Mouse (Mus musculus) pancreas, adult 10 weeks (tissue): Measurements from ENCODE around the gene Zfp384. TPM values are rescaled to one million over a fixed set of nuclear protein-coding genes. Genes with fewer than 3 reads are reported as not detected.

Experiments
- polyA plus RNA-seq: library from polyadenylated mRNA; stranded (reverse); fragments of 350-450 nt; fragmentation: Illumina TruSeq; extraction: RNeasy Lipid Tissue Mini Kit (QIAGEN cat#74804); gene quantifications from one replicate; pipeline ENCODE4 v1.2.3, GENCODE M21; 2015; ENCODE audit warnings: low read depth, low replicate concordance; ENCODE audit not compliant: insufficient read depth

Gene Zfp384
- 19.0 TPM for polyA plus RNA-seq

DNA sequence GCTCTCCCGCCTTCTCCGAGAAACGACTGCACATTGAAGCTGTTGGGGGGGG lies at the start of gene Zfp384:
Gene Zfp384, plus strand, starts transcription at position 17 of the 52 bp plus-strand sequence.

DNA sequence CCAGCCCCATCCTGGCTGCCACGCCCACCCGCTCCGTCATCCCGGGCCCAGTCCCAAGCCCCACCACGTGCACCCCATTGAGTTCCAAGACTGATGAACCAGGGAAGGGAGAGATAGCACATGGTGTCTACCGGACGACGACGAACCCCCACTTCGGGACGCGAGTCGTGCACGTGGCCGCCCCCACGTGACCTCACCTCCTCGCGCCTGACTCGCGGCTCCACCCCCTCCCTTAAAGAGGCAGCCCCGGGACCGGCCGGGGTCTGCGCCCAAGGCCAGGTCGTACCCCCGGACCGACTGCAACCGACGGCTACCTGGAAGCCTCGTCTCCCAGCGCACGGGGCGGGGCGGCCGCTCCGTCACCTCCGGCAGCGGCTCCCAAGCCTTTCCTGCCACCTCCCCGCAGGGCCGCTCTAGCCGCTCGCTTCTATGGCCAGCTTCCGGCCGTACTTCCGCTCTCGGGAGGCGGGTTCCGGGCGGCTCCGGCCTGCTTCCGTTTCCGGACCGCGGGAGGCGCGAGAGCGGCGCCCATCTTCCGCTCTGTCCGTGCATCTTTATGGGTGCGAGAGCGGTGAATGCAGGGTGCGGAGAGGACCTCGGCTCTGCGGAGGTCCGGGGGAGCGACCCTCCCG lies 43.7 kb upstream of the Zfp384 start, which contains the start of gene Cops7a:
Gene Cops7a, minus strand, starts transcription at position 451 of the 632 bp plus-strand sequence.

DNA sequence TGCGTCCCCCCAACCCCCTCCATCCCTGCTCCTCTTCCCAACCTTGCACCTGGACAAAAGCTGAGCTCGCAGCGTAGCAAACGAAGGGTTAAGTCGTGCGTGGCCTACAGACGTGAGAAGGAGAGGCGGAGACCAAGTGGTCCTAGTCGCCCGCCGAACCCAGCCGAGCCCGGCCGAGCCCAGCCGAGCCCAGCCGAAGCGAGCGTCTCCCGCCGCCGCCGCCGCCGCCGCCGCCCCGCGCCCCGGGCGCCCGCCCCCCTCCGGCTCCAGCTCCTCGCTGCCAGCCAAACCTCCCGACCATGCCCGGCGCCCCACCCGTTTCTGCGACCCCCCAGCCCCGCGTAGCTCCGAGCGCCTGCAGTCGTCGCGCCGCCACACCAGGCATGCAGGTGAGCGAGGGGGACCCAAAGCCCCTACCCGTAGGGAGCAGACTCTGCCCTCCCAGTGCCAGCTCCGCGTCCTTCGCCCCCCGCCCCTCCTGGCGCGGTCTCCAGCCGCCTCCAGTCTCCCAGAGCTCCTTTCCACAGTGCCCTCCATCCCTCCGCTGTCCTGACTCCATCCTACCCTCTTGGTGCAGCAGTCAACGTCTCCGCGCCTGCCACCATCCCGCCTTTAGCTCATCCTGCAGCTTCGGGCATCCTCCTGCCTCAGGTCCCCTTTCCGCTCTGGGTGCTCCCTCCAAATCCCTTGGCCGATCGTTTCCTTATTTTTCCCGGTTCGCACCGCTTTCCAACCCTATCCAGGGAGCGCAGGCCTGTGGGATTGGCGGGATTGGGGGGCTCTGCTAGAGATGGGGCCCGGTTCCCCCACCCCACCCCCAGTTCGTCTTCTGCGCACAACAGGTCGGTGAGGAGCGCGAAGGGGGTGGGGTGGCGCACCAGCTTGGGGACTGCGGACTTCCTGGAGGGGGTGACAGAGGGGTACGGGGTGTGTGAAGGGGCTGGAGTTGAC lies 12.1 kb upstream of the Zfp384 start, which contains the start of gene Pianp:
Gene Pianp, plus strand, starts transcription at position 144 of the 951 bp plus-strand sequence.

DNA sequence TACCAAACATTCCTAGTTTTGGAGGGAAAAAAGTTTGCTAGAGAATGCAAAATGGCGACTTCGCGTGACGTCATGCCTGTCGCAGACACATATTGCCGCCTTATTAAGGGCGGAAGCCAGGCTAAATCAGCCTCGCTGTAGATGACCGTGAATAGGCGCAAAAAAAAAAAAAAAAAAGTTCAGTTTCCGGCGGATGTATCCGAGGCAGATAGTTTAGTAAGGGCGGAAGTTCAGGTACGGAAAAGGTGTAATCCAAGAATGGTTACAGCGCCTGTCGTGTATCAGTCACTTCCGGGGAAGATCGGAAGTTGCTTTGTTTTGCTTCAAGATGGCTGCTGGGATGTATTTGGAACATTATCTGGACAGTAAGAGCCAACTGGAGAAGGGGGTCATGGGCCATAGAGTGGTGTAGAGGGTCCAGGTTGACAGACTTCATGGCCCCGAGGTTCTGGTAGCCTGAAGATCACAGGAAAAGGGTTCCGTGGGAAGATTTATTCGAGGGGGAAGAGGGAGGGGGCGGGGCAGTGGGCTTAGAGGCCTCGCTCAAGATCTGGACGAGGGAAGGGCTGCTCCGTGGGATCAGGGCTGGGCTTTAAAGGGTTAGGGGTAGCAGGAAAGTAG lies 30.7 kb downstream of the Zfp384 start, which contains the start of gene Ing4:
Gene Ing4, plus strand, starts transcription at position 228 of the 621 bp plus-strand sequence.

DNA sequence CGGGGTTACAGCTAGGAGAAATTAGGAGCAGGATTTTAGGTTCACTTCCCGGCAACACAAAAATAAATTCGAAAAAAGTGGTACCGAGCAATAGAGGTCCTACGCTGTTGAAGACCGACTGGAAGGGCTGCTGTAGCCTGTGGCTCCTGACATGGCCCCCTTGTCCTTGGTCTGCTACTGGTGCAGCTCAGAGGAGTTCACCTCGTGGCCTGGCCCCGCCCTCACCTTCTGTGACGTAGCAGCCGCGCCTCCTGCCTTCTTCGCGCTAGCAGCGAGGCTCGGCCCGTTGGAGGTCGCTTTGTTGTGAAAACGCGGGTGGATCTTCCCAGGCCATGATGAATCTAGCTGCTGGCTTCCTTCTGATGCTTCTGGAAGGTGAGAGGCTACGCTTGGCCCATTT lies 40.7 kb downstream of the Zfp384 start, which contains the start of gene Acrbp:
Gene Acrbp, plus strand, starts transcription at position 12 of the 400 bp plus-strand sequence.

DNA sequence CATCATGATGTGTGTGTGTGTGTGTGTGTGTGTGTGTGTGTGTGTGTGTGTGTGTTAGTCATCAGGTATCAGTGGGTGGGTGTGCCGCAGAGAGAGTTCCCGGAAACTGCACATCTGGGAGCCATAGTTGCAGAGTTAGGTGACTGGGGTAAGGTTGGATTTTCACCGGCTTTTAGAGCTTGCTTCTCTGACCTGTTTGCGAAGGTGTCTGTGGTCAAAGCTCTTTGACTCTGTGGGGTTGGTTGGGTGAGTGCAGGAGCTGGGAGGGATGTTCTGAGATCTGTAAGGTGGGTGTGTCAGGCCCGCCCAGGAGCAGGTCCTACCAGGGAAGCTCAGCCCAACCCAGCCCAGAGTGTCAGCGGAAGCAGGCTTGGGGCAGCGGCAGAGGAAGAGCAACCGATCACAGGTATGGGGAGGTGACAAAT lies 58.6 kb downstream of the Zfp384 start, which contains the start of gene Lpar5:
Gene Lpar5, plus strand, starts transcription at position 350 of the 425 bp plus-strand sequence.

Other genes starting within 250 kb of the Zfp384 start
- 4.1 TPM for gene Eno2, start 239.5 kb upstream of the Zfp384 start, polyA plus RNA-seq
- 0.98 TPM for gene Lrrc23, start 229.4 kb upstream of the Zfp384 start, polyA plus RNA-seq
- 4.9 TPM for gene Spsb2, start 200.5 kb upstream of the Zfp384 start, polyA plus RNA-seq
- gene Tpi1, start 194.8 kb upstream of the Zfp384 start, polyA plus RNA-seq, result 34.3 TPM
- gene Usp5, start 179.7 kb upstream of the Zfp384 start, polyA plus RNA-seq, result 17.3 TPM
- 0.87 TPM for gene Cdca3, start 179.6 kb upstream of the Zfp384 start, polyA plus RNA-seq
- gene Gnb3, start 168.9 kb upstream of the Zfp384 start, polyA plus RNA-seq, result 0.46 TPM
- 8.8 TPM for gene P3h3, start 151.4 kb upstream of the Zfp384 start, polyA plus RNA-seq
- gene Gpr162, start 145.2 kb upstream of the Zfp384 start, polyA plus RNA-seq, result not detected
- gene Cd4, start 120.9 kb upstream of the Zfp384 start, polyA plus RNA-seq, result not detected
- gene Lag3, start 97.4 kb upstream of the Zfp384 start, polyA plus RNA-seq, result 2.0 TPM
- 234 TPM for gene Ptms, start 89.0 kb upstream of the Zfp384 start, polyA plus RNA-seq
- gene Mlf2, start 77.8 kb upstream of the Zfp384 start, polyA plus RNA-seq, result 42.2 TPM
- gene Cops7a, start 43.6 kb upstream of the Zfp384 start, polyA plus RNA-seq, result 22.9 TPM
- 2.4 TPM for gene Pianp, start 12.5 kb upstream of the Zfp384 start, polyA plus RNA-seq
- gene Ing4, start 30.6 kb downstream of the Zfp384 start, polyA plus RNA-seq, result 15.3 TPM
- 13.7 TPM for gene Acrbp, start 40.5 kb downstream of the Zfp384 start, polyA plus RNA-seq
- gene Lpar5, start 58.8 kb downstream of the Zfp384 start, polyA plus RNA-seq, result not detected
- 21.1 TPM for gene Chd4, start 86.8 kb downstream of the Zfp384 start, polyA plus RNA-seq
- 5.7 TPM for gene Nop2, start 122.8 kb downstream of the Zfp384 start, polyA plus RNA-seq
- gene Iffo1, start 136.1 kb downstream of the Zfp384 start, polyA plus RNA-seq, result 7.2 TPM
- gene Gapdh, start 157.3 kb downstream of the Zfp384 start, polyA plus RNA-seq, result 116 TPM
- 11.3 TPM for gene Ncapd2, start 182.6 kb downstream of the Zfp384 start, polyA plus RNA-seq
- gene Mrpl51, start 182.7 kb downstream of the Zfp384 start, polyA plus RNA-seq, result 27.0 TPM
- 4.9 TPM for gene Vamp1, start 206.4 kb downstream of the Zfp384 start, polyA plus RNA-seq
- gene Tapbpl, start 222.7 kb downstream of the Zfp384 start, polyA plus RNA-seq, result 4.7 TPM
- not detected for gene Cd27, start 227.9 kb downstream of the Zfp384 start, polyA plus RNA-seq